Mouse (Mus musculus): ENCODE results near the gene Rtn3. TPM values are rescaled to one million over a fixed set of nuclear protein-coding genes. Genes with fewer than 3 reads are reported as not detected.
"Not testable (repeated sequence)": the region's sequence is repeated elsewhere in the genome, so short reads cannot be mapped to it uniquely, and the experiment has no call there.

Gene Rtn3
- total RNA-seq, 2 experiments from 2014 or later = 30.6 to 37.7 TPM

DNA sequence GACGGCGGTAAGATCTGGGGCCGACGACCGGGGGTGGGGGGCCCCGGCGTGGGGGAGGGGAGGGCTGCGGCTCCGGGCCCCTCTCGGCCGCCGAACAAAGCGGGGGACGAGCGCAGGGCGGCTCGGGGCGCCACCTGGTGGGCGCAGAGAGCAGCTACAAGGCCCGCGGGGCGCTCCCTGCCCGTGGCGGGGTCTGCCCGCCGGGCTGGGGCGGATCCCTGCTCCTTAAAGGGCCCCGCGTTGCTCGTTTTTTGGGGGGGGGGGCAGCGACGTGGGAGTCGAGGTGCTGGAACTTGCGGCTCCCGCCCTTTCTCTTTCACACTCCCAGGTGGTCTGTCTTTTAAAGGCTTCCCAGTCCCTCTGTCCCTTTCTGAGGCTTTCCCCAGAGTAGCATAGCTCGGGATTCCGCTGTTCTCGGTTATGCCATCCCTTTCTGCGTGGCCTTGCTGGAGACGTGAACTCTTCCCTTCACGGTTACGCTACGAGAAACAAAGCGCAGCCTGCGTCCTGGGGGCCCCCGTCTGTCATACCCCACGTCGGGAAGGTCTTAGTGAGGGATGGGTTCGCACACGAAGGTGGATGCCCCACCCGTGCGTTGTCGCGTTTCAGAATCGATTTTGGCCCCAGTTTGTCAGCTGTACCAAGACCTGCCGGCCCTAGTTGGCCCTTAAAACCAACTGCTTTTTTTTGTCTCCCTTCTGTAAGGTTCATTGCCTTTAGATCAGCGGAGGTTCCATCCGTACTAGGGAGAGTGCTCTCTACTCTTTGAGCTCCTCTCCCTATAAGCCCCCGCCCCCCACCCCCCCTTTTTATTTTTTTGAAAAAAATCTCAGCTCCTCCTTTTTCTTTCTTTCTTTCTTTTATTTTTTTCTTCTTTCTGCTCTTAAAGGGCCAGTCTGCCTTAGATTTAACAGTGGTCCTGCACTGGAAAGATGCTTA is 64.9 kb downstream of the Rtn3 start:
- intact Hi-C loops (cut with DNase I) = loop anchor here (5.0 to 10.0 kb wide), 3 partner anchors 76 to 353 kb away; partner anchors contain the start of gene Mark2
- Histone ChIP-seq H3K27ac (peak overlapping the region; percentile 85), H3K4me3 (peak overlapping the region; percentile 91)
- peak; percentile 97 for TF ChIP-seq CTCF (IDR thresholded peaks at IDR 0.05)
- DNase-seq = peak; percentile 91

DNA sequence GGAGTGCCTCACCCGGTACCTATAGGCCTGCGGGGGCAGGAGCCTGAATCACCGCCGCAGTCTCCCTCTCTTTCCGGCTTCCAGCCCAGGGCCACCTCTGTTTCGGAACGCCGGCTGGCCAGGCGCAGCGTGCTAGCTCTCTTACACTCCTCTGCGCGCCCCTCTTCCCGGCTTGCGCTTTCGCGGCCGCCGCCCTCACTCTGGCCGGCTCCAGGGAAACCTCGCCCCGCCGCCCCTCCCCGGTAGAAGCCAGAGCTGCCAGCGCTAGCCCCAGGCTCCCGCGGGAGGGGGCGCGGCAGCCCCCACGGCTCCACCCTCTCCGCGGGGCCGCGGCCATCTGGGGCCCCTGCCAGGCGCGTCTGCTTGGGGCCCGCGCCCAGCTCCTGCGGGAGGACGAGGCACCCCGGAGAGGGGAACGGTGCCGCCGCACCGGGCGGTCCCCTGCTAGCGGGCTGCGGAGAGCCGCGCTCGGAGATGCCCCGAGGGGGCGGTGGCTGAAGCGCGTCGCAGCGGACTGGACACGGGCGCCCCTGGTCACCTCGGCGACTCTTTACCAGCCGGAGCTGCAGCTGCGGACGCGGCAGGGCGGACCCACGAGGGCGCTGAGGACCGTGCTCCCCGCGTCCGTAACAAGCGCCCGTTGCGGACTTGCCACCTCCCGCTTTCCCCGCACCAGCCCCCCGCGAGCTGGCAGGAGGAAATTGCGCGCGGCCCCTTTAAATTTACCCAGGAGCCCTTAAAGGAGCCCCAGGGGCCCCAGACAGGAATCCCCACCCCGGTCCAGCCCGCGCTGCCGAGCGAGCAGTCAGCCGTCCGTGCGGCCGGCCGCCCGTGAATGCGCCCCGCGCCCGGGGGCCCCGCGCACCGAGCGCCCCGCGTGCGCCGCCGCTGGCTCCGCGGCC is 66.0 kb downstream of the Rtn3 start, which contains the start of gene 2700081O15Rik:
Gene 2700081O15Rik (plus strand): TSS at position 792 of the 902 bp plus-strand sequence.
- peak within 1 kb of the TSS; percentile 85 for H3K27ac ChIP-seq
- TF ChIP-seq CTCF (IDR thresholded peaks at IDR 0.05) = no peak
- peak; percentile 88 for DNase-seq
- peak within 1 kb of the TSS; percentile 91 for H3K4me3 ChIP-seq
- intact Hi-C loops (cut with DNase I) = loop anchor here (1.0 to 10.0 kb wide), 4 partner anchors 32 to 352 kb away; partner anchors contain the start of gene Mark2

DNA sequence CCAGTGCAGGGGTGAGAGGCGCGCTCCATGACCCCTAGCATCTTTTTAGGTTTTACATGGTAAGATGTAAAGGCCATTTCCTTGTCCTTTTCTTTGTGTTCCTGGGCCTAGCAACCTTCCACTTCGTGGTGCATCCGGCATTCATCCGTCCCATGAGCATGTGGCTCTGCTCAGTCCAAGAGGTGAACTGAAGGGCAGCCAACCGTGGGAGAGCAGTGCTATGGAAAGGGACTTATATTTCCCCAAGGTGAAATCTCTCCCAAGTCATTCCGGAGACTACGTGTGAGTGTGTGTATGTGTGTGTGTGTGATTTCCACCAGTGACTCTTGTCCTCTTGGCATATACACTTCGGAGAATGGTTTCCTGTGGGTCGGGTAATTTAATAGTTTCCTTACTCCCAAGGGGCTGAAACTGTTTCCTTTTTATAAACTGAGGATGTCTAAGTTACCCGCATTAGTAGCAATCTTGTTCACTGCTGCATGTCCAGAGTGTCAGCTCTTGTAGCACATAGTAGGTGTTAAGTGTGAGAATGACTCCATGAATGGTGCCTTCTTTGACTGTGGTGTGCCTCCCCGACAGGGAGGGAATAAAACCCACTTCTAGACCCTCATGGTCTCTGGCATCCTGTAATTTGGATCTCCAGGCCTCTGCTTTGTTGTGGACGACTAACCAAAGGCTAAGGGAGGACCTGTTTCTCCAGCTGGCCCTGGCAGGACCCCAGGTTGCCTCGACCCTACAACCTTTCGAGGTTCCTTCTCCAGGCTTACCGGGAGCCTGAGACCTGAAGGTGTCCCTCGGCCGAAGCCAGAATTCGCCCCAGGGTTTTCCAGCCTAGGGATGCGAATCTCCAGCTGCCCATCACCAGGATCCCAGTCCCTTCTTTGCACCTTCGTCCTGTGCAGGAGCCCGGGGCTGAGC is 66.9 kb downstream of the Rtn3 start:
- intact Hi-C loops (cut with DNase I) = loop anchor here (1.0 to 10.0 kb wide), 4 partner anchors 31 to 351 kb away; partner anchors contain the start of gene Mark2
- DNase-seq = no peak
- H3K4me3 ChIP-seq = peak overlapping the region; percentile 91
- TF ChIP-seq CTCF (IDR thresholded peaks at IDR 0.05) = no peak
- peak overlapping the region; percentile 85 for H3K27ac ChIP-seq

DNA sequence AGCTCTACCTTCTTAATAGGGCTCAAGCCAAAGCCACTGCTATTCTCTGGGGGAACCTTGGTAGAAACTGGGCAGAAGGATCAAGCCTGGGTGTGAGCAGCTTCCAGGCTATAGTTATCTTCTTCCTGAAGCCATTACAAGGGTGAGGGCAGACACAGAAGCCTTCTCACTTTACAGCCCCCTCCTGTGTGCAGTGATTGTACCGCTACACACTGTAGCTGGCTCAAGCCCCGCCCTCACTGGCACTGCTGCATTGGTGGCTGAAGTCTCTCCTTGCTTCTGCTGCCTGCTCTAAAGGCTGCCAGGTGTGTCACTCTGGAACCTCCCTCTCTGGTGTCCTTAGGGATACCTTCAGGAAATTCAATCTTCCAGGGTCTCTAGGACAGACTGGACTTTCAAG is 70.7 kb downstream of the Rtn3 start:
- no peak for DNase-seq
- intact Hi-C loops (cut with DNase I) = loop anchor here (10.0 kb wide), 1 partner anchor 348 kb away; no protein-coding TSS in a partner anchor
- Histone ChIP-seq H3K27ac (no peak overlapping the region), H3K4me3 (no peak overlapping the region)
- TF ChIP-seq CTCF (IDR thresholded peaks at IDR 0.05) = no peak

DNA sequence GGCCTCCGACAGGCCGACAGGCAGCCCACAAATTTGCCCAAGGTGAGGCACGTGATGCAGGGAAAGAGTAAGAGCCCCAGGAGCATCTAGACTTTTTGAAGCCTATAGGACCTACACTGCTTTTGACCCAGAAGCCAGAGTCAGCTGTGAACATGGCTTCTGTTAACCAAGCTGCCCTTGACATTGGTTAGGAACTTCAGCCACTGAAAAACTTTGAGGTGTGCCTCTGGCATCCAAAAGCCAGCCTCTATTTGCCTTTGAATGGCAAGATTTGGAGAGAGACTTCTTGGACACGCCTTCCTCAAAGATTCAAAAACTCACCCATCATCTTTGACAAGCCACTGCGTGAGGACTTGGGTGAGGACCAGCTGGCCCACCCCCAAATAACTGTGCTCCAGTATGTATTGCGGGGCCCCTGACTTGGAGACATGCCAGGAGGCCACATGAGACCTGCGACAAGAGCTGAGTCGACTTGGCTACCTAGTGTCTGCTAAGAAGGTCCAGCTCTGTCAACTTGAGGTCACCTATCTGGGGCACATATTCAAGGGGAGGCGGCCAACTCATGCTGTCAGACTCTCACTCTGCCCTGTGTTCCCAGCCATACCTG is 78.4 kb downstream of the Rtn3 start:
- no peak for DNase-seq
- Histone ChIP-seq H3K27ac (no peak overlapping the region), H3K4me3 (no peak overlapping the region)
- TF ChIP-seq CTCF (IDR thresholded peaks at IDR 0.05) = no peak
- intact Hi-C loops (cut with DNase I) = no loop called here

DNA sequence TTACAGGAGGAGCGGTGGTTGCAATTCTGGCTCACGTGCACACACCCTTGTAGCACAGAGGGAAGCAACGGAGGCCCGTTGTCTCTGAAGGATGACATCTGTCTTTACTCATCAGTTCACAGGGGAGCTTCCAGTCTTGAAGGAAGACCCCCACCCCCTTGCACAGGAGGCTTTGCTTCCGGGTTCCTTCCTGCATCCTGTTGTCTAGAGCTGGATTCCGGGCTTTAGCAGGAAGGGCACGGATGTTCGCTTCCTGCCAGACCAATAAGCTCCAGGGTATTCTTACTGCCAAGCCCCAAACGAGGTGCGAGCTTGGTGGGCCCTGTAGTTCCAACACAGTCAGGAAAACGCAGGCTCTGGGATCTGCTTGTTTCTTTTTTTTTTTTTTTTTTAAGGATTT is 82.4 kb downstream of the Rtn3 start:
- intact Hi-C loops (cut with DNase I) = no loop called here
- Histone ChIP-seq H3K27ac (no peak overlapping the region; the same call in 1 of the 2 replicates), H3K4me3 (peak overlapping the region; percentile 37)
- DNase-seq = peak; percentile 22
- TF ChIP-seq CTCF (IDR thresholded peaks at IDR 0.05) = no peak

DNA sequence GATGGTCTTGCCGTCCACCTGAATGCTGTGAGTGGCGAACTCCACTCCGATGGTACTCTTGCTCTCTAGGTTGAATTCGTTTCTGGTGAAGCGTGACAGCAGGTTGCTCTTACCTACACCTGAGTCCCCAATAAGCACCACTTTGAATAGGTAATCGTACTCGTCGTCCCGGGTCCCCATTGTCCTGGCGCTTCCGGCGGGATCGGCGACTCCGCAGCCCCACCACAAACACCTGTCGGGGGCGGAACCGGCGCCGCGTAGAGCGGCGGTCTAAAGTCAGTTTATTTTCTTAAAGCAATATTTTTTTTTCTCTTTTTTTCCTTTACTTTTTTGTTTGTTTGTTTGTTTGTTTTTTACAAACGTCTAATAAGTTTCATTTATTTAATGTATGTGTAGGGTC is 84.2 kb downstream of the Rtn3 start:
- intact Hi-C loops (cut with DNase I); H3K27ac ChIP-seq: not testable (repeated sequence)

DNA sequence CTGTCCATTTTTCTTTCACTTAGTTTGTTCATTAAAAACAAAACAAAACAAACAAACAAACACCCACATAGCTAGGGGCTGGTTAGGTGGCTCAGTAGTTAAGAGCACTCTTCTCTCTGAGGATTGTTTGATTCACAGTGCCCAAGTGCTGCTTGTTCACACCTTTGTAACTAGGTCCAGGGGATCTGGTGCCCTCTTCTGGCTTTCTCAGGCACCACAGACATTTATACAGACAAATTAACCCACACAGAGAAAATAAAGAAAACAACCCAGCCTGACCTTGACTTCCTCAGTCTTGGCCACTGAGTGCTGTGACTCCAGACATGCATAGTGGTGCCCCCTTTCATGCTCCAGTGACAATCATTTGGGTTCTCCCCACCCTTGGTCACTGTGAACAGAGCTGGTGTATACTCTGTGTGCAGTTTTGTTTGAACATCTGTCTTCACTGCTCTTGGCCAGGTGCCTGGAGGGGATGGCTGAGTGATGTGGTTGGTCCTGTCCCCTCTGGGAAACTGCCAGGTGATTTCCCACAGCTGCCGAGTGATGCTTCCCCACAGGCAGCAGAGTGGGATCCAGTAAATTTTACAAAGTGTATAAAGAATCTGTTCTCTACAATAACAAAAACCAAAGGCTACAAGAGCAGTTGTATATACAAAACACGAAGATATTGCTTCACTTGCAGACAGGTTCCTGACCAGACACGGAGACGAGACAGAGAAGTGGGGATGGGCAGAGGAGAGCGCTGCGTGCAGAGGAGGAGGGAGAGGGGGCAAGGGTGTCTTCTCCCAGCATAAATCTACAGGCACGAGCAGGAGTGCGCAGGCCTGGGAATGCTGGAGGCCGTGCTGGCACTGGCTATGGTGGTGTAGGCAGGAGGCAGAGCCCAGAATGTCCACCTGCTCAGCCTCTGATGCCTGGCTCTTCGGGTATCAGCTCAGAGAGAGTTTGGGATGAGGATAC is 85.9 kb downstream of the Rtn3 start:
- TF ChIP-seq CTCF (IDR thresholded peaks at IDR 0.05) = peak; percentile 53
- H3K4me3 ChIP-seq; H3K27ac ChIP-seq; intact Hi-C loops (cut with DNase I): not testable (repeated sequence)
- DNase-seq = peak; percentile 35

More for the DNA sequence above, 84.2 kb downstream of the Rtn3 start:
- not testable (repeated sequence) for H3K4me3 ChIP-seq, DNase-seq

DNA sequence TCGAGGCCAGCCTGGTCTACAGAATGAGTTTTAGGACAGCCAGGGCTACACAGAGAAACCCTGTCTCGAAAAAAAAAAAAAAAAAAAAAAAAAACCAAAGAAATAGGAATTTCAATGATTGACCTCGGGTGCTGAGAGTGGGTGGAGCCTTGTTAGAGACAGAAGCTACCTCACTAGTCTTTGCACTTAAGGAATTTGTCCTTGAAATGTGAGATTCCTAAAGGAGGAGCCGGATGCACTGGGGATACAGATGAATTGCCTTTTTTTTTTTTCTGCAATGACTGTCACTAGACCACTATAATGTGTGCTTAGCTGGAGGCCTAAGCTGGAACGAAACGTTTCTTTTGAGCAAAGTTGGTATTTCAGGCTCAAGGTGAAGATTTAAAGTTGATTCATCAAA is 94.6 kb downstream of the Rtn3 start:
- Histone ChIP-seq H3K4me3 (no peak overlapping the region), H3K27ac (no peak overlapping the region)
- intact Hi-C loops (cut with DNase I) = no loop called here
- TF ChIP-seq CTCF (IDR thresholded peaks at IDR 0.05) = no peak
- DNase-seq = no peak

DNA sequence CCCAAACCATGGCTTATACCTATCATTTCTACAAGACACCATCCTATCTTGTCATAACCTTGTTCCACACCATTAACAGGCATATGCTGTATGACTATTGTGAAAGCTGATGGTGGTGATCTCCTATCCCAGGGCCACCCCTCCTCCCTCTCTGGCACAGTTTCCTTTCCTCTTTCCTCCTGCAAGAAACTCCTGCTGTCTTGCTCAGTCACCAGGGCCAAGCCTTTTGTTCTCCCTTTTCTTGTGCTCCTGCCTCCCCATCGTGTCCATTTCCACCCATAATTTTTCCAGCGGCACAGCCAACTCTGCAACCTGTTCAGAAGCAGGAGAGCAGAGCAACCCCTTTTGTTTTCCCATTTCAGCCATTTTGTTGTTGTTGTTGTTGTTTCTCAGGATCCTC is 97.0 kb downstream of the Rtn3 start:
- TF ChIP-seq CTCF (IDR thresholded peaks at IDR 0.05) = no peak
- DNase-seq = no peak
- no peak overlapping the region for H3K27ac ChIP-seq
- intact Hi-C loops (cut with DNase I) = no loop called here
- no peak overlapping the region for H3K4me3 ChIP-seq
